Mouse (Mus musculus) thymus, postnatal 4 days (tissue): Measurements from ENCODE around the gene 1700025C18Rik.

Source experiments
- DNase-seq: peaks from one replicate; pipeline ENCODE4 v3.0.0; 2021

The 1700025C18Rik gene

GRCm38 (mm10) chr2:165090650-165091049 is at the start of gene 1700025C18Rik:
Gene 1700025C18Rik, minus strand, starts transcription at chr2:165090750.
- no peak for DNase-seq

DNA sequence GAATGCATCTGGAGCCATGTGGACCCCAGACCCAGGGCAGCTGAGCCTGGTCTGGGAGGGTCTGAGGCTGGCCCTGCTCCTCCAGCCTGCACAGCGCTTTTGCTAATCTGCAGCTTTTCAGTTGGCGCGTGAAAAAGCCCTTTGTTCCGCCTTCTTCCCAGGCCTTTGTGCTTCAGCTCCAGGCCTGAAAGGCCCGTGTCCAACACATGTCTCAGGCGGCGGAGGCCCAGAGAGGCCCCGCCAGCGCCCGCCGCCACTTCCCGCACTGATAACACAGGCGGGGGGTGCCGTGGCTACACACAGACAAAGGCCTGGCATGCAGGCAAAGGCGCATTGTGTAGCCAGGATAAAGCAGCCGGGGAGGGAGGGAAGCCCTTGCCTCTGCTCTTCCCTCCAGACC is 45.5 kb upstream of the 1700025C18Rik start:
- peak; percentile 34 for DNase-seq

DNA sequence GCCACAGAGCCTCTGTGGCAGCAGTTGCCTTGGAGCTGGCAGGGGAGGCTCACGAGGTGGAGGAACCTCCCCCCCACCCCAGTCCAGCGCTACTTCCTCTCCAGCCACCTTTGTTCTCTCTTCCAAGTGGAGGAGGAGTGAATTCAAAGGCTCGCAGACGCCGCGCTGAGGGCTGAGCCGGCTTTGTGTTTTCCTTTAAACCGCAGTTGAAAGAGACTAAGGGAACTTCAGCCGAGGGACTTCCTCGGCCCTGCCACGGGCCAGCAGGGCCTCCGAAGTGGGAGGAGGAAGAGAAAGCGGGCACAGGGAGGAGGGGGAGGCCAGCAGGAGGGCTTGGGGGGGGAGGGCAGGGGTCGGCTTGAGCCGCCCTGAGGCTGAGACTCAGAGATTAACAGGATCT is 43.0 kb upstream of the 1700025C18Rik start:
- DNase-seq, result no peak

DNA sequence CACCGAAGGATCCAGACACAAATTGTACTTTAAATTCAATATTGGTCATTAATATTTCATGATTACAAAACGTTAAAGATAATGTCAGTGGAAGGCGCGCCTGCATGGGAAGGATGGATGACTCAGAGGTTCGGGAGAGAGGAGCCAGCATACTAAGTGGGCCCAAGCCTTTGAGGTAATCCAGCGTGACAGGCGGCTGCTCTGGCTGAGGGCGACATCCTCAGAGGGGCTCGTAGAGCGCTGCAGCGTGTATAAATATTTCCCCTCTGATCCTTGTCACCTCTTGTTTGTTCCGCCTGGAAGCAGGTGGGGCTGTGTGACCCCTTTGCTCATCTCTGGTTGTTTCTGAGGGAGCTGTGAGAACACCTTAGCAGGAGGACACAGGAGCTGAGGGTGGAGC is 40.9 kb upstream of the 1700025C18Rik start:
- no peak for DNase-seq

GRCm38 (mm10) chr2:165129189-165129588 is 38.6 kb upstream of the 1700025C18Rik start:
- DNase-seq, result no peak

- DNase-seq, result no peak
These were observed 36.5 kb upstream of the 1700025C18Rik start for GRCm38 (mm10) chr2:165126896-165127562.

DNA sequence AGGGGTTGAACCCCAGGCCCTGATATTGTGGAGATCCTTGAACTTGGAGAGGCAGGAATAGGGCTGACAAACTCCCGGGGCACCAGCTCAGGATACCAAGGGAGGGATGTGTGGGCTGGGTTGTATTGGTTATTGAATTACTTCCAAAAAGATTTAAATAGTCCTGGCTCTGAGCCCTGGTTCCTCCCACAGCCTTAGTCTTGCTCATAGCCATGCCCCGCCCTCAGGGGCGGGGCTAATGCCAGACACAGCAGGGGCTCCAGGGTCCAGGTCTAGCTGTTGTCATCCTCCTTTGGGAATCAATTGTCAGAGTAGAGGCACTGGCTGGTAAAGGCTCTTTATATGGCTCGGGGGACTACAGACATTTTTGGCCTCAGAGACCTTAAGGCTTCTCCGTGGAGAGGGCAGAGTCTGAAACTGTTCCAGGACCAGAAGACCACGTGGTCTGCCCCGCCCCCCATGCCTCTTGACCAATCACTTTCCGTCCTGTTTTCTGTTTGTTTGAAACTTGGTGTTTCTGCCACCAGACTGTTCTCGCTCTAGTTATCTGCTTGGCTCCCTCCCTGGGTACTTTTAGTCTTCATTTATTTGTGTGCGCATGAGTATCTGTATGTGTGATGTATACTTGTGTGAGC is 30.8 kb upstream of the 1700025C18Rik start:
- no peak for DNase-seq

GRCm38 (mm10) chr2:165120765-165121164 is 30.2 kb upstream of the 1700025C18Rik start:
- no peak for DNase-seq

- DNase-seq, result no peak
These were observed 23.2 kb upstream of the 1700025C18Rik start for GRCm38 (mm10) chr2:165113733-165114132.

DNA sequence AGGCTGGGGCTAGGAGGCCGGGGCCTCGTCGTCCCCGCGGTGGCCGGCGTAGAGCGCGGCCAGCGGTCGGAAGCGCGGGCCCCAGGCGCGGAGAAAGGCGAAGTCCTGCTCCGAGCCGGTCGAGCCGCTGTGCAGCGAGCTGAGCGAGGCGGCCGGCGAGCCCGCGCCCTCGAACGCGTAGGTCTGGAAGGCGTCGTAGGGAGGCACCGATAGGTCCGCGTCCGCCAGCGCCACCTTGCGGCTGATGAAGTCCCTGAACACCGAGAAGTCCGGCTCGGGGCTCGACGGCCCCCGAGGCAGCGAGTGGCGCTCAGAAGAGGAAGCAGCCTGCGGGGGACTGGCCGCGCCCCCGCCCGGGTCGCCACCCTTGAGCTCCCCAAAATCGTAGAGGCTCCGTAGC is 21.6 kb upstream of the 1700025C18Rik start:
- DNase-seq, result peak; percentile 95

DNA sequence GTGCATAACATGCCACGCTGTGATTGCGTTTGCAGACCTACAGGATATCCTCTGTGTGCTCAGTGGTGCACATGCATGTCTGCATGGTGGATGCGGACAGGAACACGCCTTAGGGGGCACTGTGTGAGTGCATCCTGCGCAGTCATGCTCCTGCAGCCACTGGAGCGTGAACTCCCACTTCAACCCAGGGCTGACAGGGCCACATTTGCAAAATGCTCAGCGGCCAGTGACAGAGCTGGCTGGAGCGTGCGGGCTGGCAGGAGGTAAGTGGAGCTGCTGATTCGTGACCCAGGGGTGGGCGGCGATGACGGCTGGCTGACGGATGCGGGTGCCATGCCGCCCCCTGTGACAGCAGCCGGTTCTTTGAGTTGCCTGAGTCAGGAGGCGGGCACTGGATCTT is 16.0 kb upstream of the 1700025C18Rik start:
- DNase-seq, result no peak

- DNase-seq, result no peak
These were observed 15.0 kb upstream of the 1700025C18Rik start for GRCm38 (mm10) chr2:165105513-165106079.

DNA sequence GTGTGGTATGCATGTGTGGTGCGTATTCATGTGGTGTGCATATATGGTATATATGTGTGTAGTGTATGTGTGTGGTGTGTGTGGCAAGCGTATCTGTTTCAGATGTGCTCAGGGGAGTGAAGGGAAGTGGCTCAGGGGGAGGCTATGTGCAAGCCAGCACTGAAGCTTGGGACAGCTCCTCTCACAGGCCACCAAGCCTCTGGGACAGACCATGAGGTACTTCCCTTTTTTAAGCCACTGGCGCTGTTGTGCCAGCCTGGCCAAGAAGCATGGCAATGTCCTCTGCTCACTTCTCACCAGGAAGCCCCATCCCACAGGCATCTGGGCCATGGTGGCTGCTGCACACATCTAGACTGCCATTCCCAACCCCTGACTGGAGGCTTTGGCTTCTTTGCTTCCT is 12.4 kb upstream of the 1700025C18Rik start:
- no peak for DNase-seq

DNA sequence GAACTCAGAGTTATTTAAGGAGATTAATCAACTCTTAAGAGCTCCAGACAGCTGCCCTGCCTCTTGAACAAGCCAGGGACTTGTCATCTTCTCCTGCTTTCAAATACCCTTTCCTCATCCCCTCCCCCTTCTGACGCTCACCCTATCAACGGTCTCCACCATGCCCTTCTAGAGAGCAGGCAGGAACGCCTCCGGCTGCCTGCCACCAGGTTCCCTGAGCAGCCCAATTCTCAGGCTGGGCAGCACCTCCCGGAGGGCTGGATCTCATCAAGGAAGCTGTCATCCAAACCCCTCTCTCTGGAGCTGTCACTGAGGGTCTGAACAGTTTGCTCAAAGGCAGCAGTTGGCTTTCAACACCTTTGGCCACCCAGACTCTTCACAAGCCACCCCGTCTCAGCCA is 10.2 kb upstream of the 1700025C18Rik start:
- DNase-seq, result no peak

- no peak for DNase-seq
These were observed 8.3 kb upstream of the 1700025C18Rik start for GRCm38 (mm10) chr2:165098861-165099260.

- DNase-seq, result no peak
These were observed 5.8 kb upstream of the 1700025C18Rik start for GRCm38 (mm10) chr2:165096367-165096766.

DNA sequence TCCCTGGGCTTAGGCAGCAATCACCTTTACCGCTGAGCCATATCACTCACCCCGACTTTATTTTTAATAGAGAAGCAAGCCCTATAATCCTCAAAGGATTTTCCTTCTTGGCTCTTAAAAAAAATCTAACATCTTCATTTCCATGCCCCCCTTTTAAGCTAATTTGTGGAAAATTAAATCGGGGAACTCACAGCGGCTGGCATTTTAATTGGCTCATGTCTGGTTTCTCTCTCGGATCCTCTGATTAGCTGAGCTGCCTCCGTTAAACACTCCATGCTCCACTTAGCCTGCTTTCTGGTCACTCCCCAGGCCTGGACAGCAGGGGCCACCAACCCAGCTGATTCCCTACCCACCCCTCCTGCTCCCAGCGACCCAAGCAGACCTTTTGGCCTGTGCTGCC is 1.8 kb upstream of the 1700025C18Rik start:
- DNase-seq, result no peak

- DNase-seq, result no peak
These were observed 949 bp upstream of the 1700025C18Rik start for GRCm38 (mm10) chr2:165091433-165091965.

GRCm38 (mm10) chr2:165089470-165089869 is 1.1 kb downstream of the 1700025C18Rik start:
- DNase-seq, result no peak

- no peak for DNase-seq
These were observed 3.9 kb downstream of the 1700025C18Rik start for GRCm38 (mm10) chr2:165086634-165087033.

GRCm38 (mm10) chr2:165081257-165081656 is 9.3 kb downstream of the 1700025C18Rik start:
- no peak for DNase-seq

DNA sequence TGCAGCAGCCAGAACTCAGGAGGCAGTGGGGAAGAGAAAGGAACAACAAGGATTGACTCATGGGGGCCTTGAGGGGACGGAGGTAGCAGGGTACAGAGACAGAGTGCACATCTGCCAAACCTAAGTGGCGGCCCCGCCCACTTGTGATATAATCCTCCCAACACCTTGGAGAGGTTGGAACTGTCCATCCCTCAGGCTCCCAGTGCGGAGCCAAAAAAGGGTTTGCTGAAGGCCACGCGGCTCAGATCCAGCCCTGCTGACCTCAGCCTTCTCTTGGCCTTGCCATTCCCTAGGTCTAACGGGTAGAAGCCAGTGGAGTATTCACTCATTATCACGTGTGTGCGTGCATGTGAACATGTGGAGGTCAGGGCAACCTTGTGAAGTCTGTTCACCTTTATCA is 9.9 kb downstream of the 1700025C18Rik start:
- DNase-seq, result no peak

DNA sequence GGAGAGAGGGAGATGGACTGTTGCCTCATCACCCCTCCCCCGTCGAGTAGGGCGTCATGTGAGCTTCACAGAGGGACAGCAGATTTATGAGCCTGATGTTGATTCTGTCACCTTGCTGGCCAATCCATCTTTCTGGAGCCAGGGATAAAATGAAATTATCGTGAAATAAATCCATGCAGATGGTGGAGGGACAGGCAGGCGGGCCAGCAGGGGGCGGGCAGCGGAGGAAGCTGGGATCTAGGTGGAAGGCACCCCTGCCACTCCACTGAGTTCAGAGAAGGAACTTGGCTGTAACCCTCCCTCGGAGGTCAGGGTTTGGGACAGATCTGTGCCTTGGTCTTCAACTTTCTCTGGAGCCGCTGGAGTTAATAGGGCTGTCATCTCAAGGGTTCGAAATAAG is 11.9 kb downstream of the 1700025C18Rik start:
- DNase-seq, result peak; percentile 44

GRCm38 (mm10) chr2:165078045-165078444 is 12.5 kb downstream of the 1700025C18Rik start:
- DNase-seq, result no peak
